Mouse (Mus musculus) spleen, adult 2 months (tissue): ENCODE measurements around the gene Vopp1. TPM values are rescaled to one million over a fixed set of nuclear protein-coding genes. Genes with fewer than 3 reads are reported as not detected.

Source experiments
- DNase-seq, 2 experiments: peaks; one replicate each; pipeline versions ENCODE4 v3.0.0 to v3.0.0-alpha.2; 2012 to 2021; ENCODE audit warnings: low spot score in 2 of 2, low read depth in 1 of 2
- H3K27ac ChIP-seq: fragments of 200-500 bp; 2 replicates; pipeline ENCODE4 v1.5.1; 2012; ENCODE audit warnings: low read length, inconsistent platforms; ENCODE audit not compliant: insufficient read depth
- H3K27me3 ChIP-seq: fragments of 200-500 bp; 2 replicates; pipeline ENCODE4 v1.6.1; 2012; ENCODE audit warnings: mild to moderate bottlenecking, moderate library complexity, low read length, inconsistent platforms; ENCODE audit not compliant: control insufficient read depth, insufficient read depth
- H3K36me3 ChIP-seq: fragments of 200-500 bp; 2 replicates; pipeline ENCODE4 v1.6.1; 2012; ENCODE audit warnings: mild to moderate bottlenecking, low read length, inconsistent platforms; ENCODE audit not compliant: control insufficient read depth, insufficient read depth
- H3K4me1 ChIP-seq: fragments of 200-500 bp; 2 replicates; pipeline ENCODE4 v1.6.1; 2011; ENCODE audit warnings: inconsistent platforms; ENCODE audit not compliant: control insufficient read depth, insufficient read depth, insufficient read length
- H3K4me3 ChIP-seq: fragments of 200-500 bp; 2 replicates; pipeline ENCODE4 v1.5.1; 2011; ENCODE audit warnings: mild to moderate bottlenecking, inconsistent platforms; ENCODE audit not compliant: insufficient read depth, insufficient read length; ENCODE audit errors: extremely low read depth
- CTCF ChIP-seq: fragments of 200-500 bp; IDR thresholded peaks from 2 replicates; pipeline ENCODE4 v1.5.1; 2011; ENCODE audit warnings: mild to moderate bottlenecking, inconsistent platforms; ENCODE audit not compliant: insufficient read depth, insufficient read length, insufficient replicate concordance; ENCODE audit errors: extremely low read depth
- POLR2A ChIP-seq: fragments of 200-500 bp; IDR thresholded peaks from 2 replicates; pipeline ENCODE4 v1.6.1; 2011; ENCODE audit warnings: low read depth, low read length, inconsistent platforms
- WGBS: fragments of 180-500 bp; shearing (Covaris S2); methylation state at CpG from one replicate; pipeline ENCODE4 v1.1.7; 2018; 5-methylcytosine and 5-hydroxymethylcytosine counted together
- polyA plus RNA-seq: library from polyadenylated mRNA; depleted of rRNA; stranded (reverse); fragments of >200 nt; gene quantifications from 2 replicates; pipeline ENCODE4 v1.2.3, GENCODE M21; 2012

Vopp1 gene
- polyA plus RNA-seq, 1 experiment = 20.2 TPM

DNA sequence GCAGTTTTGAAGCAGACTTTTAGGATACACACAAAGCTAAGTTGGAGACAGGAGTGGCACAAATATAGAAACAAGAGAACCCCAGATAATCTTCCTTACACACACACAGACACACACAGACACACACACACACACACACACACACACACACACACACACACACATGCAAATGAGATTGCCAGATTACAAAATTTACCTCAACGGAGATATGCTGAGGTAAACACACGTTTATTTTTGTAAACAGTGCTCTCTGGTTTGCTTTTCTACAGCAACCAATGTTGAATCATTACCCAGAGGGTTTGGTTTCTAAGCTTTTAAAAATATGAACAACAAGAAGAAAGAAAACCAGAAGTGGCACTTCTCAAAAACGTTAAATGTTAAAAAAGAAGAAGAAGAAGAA lies 1.5 kb downstream of the Vopp1 start:
- H3K4me1 ChIP-seq = no peaks in the 10 kb centered on the region; the same call in none of the 2 replicates
- TF ChIP-seq POLR2A (no peak), CTCF (no peak)
- H3K27me3 ChIP-seq = no peaks in the 10 kb centered on the region; the same call in 1 of the 2 replicates
- no peak for DNase-seq
- H3K27ac ChIP-seq = no peak overlapping the region
- 17% methylated on average over 3 of the region's 3 CpGs for WGBS
- no peaks in the 10 kb centered on the region for H3K36me3 ChIP-seq
- peak overlapping the region; percentile 34; the same call in 1 of the 2 replicates for H3K4me3 ChIP-seq

DNA sequence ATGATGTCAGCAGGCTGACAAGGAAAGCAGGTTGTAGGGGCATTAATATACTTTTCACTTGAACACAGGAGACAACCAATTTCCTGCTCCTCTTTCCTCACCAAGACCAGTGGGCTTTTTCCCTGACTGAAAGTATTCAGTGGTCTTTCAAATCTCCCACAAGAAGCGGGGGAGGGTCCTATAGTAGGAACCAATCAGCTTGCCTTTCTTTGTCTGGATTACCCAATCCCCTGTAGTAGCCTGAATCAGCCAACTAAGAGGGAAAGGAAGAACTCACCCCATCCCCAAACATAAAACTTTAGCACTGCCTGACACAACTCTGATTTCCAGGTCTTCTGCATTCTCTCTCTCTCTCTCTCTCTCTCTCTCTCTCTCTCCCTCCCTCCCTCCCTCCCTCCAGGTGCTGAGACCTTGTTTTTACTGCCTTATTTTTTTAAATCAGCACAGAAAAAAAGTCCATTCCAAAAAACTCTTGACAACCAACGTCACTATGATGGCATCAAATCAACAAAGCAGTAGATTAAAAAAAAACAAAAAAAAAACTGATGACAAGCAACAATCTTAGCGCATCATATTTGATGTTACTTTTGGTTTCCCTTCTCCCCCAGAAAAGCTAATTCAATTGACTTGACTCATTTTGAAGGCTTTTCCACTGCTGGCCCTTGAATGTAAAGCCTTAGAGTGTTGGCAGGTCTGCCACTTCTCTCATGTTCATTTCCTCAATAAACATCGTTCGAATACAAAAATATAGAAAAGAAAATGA lies 2.1 kb downstream of the Vopp1 start:
- H3K27me3 ChIP-seq = no peaks in the 10 kb centered on the region; the same call in 1 of the 2 replicates
- H3K4me3 ChIP-seq = no peak overlapping the region
- 51% methylated on average over 5 of the region's 5 CpGs for WGBS
- H3K36me3 ChIP-seq = no peaks in the 10 kb centered on the region
- DNase-seq = peak in 1 of 2 experiments; percentile 26
- H3K4me1 ChIP-seq = no peaks in the 10 kb centered on the region; the same call in none of the 2 replicates
- no peak for TF ChIP-seq CTCF
- TF ChIP-seq POLR2A = no peak
- H3K27ac ChIP-seq = no peak overlapping the region

DNA sequence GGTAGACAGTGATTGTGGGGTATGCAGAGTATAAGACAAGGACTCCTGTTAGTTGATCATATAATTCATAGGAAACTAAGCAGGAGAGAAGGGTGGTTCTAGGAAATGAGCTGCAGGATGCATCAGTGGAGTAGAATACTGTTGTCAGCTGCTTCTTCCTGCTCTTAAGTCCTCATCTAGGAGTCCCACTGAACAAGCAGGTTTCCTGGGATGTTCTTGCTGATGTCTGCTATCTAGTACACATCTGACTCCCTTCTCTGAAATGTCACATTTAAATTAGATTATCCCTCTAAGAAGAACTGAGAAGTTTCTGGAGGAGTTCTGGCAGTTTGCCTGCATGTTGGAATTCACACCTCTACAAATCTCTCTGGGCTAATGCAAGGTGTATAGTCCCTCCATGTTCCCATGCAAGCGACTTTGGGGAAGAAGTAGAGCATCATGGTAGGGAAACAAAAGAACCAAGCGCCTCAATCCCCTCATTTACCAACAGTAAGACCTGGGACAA lies 10.5 kb downstream of the Vopp1 start:
- Histone ChIP-seq H3K27ac (no peak overlapping the region), H3K36me3 (no peaks in the 10 kb centered on the region), H3K27me3 (no peaks in the 10 kb centered on the region), H3K4me1 (no peaks in the 10 kb centered on the region), H3K4me3 (no peak overlapping the region)
- WGBS = 93% methylated on average over 2 of the region's 2 CpGs
- no peak for DNase-seq
- no peak for TF ChIP-seq CTCF
- no peak for TF ChIP-seq POLR2A

DNA sequence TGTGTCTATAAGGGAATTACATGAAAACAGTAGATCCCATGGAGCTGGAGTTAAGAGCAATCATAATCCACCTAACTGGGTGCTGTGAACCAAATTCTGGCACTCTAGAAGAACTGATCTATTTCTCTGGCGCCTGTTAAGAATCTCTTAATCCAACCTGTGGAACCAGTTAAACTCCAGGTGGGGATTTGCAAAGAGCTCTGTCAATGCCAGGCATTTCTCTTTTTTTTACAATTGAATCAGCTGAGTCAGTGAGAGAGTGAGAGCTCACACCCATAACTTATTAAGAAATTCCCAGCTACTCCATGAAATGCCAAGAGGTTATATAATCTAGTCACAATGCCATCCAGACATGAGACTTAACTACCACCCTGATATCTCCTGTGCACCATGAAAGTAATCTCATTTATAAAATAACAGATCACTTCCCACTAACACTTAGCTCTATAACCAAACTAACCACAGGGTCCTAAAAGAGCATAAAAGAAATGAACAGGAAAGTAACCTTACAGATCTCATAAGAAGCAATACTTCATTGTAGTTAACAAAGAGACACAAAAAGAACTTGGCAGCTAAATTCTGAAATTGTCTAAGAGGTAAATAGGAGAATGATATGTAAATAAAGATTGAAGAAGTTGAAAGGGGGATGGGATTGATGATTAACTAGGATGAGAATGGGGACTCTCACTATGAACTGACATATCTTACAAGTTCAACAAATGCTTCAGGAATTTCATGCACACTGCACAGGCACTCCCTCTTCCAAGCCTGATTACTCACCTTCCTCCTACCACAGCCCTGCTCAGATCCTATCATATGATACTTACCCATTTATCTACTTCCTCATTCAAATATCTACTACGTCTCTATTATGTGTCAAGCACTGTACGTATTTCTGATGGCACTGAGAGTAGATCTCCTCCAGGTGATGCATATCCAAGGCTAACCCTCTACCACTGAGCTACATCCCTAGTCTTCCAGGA lies 12.9 kb downstream of the Vopp1 start:
- 55% methylated on average over 3 of the region's 3 CpGs for WGBS
- Histone ChIP-seq H3K27ac (no peak overlapping the region), H3K36me3 (no peaks in the 10 kb centered on the region), H3K4me3 (no peak overlapping the region), H3K27me3 (no peaks in the 10 kb centered on the region), H3K4me1 (no peaks in the 10 kb centered on the region)
- DNase-seq = no peak
- no peak for TF ChIP-seq CTCF
- TF ChIP-seq POLR2A = no peak

DNA sequence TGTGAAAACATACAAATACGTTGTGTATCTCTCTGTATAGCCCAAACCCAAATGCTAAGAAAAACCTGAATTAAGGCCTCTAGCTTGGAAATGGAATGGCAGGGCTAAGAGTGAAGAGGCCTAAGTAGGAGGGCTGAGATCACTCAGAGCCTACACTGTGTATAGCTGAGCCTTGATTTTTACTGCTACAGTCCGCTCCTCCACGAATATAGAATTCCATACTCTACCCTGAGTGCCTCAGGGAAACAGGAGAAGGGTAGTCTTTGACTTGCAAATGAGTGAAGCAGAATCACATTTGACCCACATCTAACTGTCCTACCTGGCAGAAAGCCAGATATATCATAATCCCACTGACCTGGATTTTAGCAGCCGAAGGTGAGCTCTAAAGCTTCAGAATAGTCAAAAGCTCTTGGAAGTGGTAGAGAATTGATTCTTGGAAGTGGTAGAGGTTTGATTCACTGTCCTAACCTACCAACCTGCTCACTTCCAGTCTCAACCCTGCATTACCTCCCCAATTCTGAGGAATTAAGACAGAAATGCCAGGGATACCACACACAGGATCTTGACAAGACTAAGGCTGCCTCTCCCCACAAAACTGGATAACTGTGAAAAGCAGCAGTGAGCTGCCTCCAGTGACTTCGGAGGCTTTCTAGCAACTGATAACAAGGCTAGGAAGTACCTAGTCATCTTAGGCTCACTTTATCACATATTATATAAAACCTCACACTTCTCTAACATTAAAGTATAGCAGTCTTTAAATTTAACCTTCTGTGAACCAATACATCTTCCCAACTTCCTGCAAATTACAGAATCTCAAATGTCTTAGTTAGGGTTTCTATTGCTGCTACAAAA lies 19.5 kb downstream of the Vopp1 start:
- Histone ChIP-seq H3K4me3 (no peak overlapping the region), H3K27me3 (no peaks in the 10 kb centered on the region), H3K36me3 (no peaks in the 10 kb centered on the region), H3K4me1 (no peaks in the 10 kb centered on the region), H3K27ac (no peak overlapping the region)
- DNase-seq = no peak
- TF ChIP-seq POLR2A (no peak), CTCF (no peak)
- WGBS = 96% methylated on average over 5 of the region's 5 CpGs

DNA sequence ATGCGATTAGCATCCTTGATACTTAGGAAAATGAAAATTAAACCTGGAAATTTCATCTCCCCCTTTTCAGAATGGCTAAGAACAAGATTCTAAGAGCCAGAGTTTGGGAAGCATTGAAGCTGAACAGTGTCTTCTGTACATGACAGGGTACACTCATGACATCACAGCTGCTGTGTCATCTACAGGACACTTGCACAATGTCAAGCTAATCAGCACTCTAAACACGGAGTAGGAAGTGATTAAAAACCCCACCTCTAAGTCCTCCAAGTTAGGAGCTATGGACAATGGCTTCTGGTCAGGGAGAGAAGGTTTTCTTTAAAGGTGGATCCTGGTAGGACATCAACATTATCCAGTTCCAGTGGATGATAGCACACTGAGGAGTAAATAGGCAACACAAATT lies 21.8 kb downstream of the Vopp1 start:
- WGBS = 77% methylated on average over 2 of the region's 2 CpGs
- DNase-seq = no peak
- Histone ChIP-seq H3K4me3 (no peak overlapping the region), H3K27ac (no peak overlapping the region), H3K36me3 (no peaks in the 10 kb centered on the region), H3K4me1 (no peaks in the 10 kb centered on the region), H3K27me3 (no peaks in the 10 kb centered on the region)
- no peak for TF ChIP-seq POLR2A
